Mouse (Mus musculus) retina, postnatal 1 day (tissue): ENCODE measurements around the gene Smg6.
"Not testable (repeated sequence)": the region's sequence is repeated elsewhere in the genome, so short reads cannot be mapped to it uniquely, and the experiment has no call there.

Experiments
- DNase-seq: peaks from one replicate; pipeline ENCODE4 v3.0.0-alpha.2; 2012

Smg6 gene

DNA sequence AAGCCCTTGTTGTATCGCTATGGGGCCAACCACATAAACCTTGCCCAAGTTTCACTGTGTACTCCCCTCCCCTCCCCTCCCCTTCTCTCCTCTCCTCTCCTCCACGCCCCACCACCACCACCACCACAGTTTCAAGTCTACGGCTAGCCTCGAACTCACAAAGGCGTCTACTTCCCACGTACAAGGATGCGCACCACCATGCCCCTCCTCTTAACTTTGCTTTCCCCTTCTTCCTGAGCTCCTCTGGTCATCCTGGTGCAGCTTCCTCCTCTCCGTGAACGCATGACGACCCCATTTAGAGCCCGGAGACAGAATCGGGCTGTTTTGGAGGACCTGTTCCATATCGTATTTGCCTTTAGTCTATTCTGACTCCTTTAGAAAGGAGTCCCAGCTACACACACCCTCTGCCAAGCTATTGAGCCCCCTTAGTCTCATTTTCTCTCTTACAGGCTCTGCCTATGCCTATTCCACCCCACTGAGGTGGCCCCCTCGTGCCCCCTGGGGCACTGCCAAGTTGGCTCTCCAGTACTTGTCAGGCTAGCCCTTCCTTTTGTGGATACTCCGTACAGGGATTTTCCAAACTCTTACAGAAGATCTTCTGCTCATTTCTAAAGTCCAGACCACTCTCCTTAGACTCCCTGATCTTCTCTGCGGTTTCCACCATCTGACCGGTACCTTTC lies 245.7 kb downstream of the Smg6 start:
- no peak for DNase-seq

DNA sequence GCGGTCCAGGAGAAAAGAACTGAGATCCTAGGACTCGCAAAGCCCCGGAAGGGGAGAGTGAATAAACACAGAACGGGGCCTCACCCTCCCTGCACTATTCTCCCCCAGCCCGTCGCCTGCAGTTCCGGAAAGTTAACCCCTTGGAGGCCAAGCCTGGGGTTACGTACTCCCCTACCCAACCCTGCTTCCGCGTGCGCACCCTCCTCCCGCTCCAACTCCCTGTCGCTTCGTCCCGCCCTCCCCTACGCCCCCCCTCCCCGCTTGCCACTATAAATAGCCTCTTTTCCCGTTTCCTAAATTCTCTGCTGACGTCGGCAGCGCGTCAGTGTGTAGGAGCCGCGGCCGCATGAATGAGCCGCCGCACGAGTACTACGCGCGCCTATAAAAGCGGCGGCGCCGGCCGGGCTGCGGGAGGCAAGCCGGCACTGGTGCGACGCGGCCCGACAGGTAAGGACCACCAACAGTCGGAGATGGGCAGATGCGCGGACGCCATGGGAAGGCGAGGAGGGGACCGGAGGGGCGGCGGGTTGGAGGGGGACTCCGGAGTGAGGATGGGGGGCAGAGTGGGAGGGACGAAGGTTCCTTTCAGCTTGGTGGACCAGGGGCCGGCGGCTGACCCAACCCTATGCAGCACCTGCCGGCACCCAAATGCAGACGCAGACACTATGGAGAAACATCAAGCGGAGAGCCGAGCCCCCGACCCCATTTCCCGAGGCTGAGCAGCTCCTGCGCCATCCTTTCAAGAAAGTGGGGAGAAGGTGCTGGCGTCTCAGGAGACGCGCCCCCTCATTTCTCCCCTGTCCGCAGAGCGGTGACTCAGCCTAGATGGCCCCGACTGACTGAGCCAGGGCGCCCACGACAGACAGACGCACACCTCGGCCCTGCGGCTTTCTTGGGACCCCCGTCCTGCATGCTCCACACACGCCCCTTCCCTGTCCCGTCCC lies 246.8 kb downstream of the Smg6 start:
- DNase-seq = peak; percentile 69

DNA sequence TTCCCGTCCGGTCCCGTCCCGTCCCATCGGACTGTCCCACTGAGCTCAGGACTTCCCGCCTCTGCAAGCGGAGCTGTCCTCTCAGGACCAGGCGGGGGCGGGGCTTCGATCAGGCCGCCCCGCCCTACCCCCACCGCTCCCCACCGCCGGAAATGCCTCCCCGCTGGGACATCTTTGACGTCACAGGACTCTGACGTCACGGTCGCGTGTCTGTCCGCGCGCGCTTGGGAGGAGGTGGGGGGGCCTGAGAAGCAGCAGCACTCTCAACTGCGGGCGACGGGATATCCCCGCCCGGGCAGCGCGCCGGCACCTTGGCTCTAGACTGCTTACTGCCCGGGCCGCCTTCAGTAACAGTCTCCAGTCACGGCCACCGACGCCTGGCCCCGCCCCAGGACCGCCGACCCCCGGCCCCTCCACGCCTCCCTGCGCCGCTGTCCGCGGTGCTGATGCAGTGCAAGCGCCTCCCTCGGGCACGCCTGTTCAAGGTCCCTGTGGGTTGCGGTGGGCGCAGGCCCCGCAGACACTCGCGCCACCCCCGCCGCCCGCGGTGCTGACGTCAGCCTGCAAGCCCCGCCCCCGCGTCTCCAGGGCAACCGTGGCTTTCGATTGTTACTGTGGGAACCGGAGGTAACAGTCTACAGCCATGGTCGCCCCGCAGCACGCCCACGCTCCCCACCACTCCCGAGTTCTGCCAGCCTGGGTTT lies 247.6 kb downstream of the Smg6 start:
- DNase-seq = peak; percentile 92

DNA sequence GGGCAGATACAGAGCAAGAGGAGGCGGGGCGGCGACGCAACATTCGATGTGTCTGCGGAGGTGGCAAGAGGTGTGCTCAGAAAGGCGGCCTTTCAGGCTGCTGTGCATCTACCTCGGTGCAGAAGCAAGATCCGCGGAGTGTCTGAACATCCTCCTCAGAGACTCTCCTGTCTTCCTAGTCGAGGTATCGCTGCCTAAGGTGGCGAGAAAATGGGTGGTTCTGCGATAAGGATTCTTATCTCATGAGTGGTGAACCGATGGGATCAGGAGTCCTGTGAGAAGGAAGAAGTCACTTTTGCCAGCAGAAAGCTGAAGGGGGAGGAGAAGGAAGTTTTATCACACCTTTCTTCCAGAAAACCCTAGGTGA lies 248.2 kb downstream of the Smg6 start:
- no peak for DNase-seq

DNA sequence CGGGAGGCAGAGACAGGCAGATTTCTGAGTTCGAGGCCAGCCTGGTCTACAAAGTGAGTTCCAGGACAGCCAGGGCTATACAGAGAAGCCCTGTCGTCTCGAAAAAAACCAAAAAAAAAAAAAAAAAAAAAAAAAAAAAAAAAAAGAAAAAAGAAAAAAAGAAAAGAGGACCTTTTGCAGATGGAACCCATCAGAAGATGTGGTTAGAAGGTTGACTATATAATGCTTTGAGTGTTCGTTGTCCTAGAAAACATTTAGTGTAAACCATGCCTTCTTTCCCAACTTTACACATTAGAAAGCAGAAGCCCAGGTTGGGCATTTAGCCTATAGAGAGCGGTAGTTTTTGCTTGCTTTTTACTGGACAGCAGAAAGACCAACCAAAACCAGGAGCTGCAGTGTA lies 249.0 kb downstream of the Smg6 start:
- DNase-seq = not testable (repeated sequence)

GRCm38 (mm10) chr11:75178011-75178410 lies 252.4 kb downstream of the Smg6 start:
- DNase-seq = no peak

- peak; percentile 94 for DNase-seq
These were observed 253.1 kb downstream of the Smg6 start, which contains the start of gene Ovca2 for GRCm38 (mm10) chr11:75178672-75179208. Gene Ovca2 (minus strand): TSS chr11:75178835.

DNA sequence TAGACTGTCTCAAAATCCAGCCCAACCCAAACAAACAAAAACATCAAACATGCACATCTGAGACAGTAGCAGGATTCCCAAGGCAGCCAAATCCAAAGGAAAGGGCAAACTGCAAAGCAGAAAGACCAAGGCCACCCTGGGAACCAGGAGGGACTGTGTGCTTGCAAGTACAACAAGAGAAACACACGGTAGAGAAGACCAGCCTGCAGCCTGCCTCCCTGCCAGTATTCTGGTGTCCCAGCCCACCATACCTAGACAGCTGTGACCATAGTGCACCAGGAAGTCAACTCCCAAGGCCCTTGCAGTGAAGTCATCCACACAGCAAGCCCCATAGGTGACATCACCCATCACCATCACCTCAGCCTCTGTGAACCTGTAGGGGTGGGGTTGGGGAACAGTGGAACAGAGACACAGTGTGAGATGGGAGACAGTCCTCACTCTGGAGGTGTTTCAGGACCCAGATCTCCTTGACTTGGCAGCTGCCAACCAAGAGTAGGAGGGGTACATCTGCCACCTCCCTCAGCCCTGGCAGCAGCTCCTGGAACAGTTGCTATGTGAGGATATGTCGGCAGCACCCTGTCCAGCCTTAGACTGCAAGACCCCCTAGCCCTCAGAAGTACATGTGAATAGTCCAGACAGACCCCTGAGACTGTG lies 258.4 kb downstream of the Smg6 start:
- DNase-seq = no peak

DNA sequence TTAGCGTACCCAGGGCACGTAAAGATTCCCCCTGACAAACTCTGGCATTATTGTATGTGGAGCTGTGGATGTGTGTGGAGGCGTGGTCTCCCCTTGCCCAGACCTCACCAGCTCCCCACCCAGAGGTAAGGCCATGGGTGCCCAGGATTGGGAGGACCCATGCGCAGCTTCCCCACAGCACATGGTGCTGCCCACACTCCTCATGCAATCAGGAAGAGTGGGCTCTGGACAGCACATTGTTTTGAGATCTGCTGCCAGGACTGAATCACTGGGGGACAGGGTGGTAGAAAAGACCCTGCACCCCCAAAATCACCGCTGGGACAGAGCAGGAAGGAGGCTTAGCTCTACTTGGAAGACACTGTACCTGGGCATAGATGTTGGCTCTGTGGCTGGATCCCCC lies 258.9 kb downstream of the Smg6 start:
- no peak for DNase-seq

GRCm38 (mm10) chr11:75184986-75185385 lies 259.4 kb downstream of the Smg6 start:
- no peak for DNase-seq

GRCm38 (mm10) chr11:75189713-75190370 lies 264.2 kb downstream of the Smg6 start:
- DNase-seq = no peak

- DNase-seq = peak; percentile 95
These were observed 264.7 kb downstream of the Smg6 start for GRCm38 (mm10) chr11:75190371-75190724.

GRCm38 (mm10) chr11:75190905-75191441 lies 265.4 kb downstream of the Smg6 start, which contains the start of gene Dph1:
Gene Dph1 (minus strand): TSS chr11:75191241.
- DNase-seq = no peak

DNA sequence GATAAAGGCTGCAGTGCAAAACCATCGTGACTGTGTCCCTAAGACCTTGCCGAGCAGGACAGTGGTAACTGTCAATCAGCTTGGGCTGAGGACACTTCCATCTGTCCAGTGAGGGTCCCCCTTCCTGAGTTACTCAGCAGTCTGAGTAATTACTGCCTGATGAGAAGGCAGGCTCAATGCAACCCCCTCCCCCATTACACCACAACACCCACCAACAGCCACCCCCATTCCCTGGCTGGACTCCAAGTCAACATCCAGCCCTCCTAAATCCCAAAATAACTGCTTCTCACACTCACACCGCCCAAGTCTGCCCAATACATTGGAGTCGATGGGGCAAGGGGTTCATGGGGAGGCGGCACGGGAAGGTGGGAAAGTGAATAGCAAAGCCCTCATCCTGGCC lies 266.2 kb downstream of the Smg6 start:
- DNase-seq = no peak

- peak; percentile 90 for DNase-seq
These were observed 267.0 kb downstream of the Smg6 start for GRCm38 (mm10) chr11:75192336-75193214.

DNA sequence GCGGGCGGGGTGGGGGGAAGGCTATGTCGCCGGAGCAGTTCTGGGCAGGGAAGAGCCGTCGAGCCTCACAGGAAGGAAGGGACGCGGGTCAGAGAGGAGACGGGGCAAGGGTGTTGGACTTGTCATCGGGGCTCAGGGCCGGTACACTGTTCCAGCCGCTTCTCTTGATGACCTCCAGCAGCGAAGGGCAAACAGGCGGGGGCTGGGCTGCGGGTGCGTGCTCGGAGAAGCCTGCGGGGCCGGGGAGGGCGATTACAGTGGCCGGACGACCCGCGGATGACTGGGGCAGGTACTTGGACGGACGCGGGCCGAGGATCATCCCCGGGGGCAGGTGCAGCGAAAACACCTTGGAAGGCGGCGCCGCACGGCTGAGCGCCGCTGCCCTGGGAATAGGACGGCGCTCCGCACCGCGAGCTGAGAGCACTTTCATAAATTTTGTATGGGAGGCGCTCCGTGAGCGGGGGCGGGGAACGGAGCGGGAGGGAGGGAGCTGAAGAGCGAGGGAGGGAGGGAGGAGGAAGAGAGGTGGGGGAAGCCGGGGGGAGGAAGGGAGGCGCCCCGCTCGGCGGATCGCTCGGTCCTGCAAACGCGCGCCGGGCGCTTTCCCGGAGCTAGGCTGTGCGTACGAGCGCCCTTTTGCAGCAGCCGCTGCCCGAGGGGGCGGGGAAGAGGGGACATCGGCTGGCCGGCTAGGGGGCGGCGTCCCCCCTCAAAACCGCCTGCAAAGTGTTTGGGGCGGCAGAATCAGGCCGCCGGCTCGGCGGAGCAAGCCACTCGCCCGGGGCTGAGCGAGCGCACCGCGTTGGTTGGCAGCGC lies 267.8 kb downstream of the Smg6 start, which contains the start of gene Rtn4rl1:
Rtn4rl1 (plus strand) TSS at position 528 of the 816 bp plus-strand sequence.
- DNase-seq = peak; percentile 79

DNA sequence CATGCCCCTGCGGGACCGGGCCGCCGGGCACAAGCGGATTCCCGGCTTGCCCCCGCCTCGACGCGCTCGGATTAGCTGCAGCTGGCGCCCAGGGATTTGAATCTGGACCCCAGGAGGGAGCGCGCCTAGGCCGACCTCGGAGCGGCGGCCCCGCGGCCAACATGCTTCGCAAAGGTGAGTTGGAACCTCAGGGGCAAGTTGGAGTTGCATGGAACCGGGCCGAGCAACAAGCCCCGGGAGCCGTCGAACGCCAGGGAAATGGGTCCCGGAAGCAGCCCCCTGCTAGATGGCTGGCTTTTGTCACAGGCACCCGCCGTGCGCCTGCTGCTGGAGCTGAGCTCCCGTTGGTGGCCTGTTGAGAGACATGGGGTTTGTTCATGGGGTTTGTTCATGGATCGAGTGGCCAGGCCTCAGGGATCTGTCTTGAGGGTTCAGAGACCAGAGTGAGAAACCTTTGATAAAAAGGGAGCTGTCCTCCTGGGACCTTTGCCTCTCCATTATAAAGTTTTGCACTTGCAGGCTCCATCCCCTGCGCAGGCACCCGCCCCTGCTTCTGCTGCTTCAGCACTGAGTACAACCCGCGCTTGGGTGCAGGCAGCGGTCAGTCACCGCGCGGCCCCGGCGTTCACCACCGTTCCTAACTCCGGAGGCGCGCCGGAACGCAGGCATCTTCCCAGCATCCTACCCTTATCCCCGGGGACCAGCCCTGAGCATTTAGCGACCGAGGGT lies 268.7 kb downstream of the Smg6 start:
- DNase-seq = peak; percentile 55

GRCm38 (mm10) chr11:75194850-75195461 lies 269.3 kb downstream of the Smg6 start:
- peak; percentile 92 for DNase-seq
